Mouse (Mus musculus) hindbrain, embryonic 10.5 days (tissue): ENCODE data around the gene Dhx30. TPM values are rescaled to one million over a fixed set of nuclear protein-coding genes. Genes with fewer than 3 reads are reported as not detected.

Source experiments
- polyA plus RNA-seq: library from polyadenylated mRNA; unstranded; fragments of >200 nt; fragmentation: Nextera tagmentation; extraction: Ambion mirVana; gene quantifications from 2 replicates; pipeline ENCODE4 v1.2.1, GENCODE M21; 2016

Dhx30 gene
- polyA plus RNA-seq, 1 experiment from 2014 or later: 194 TPM

Other genes starting within 250 kb of the Dhx30 start
- 36.6 and 40.6 TPM in 2 replicates for gene Cdc25a, start 242.3 kb downstream of the Dhx30 start, polyA plus RNA-seq
- 71.6 and 96.3 TPM in 2 replicates for gene Map4, start 186.4 kb downstream of the Dhx30 start, polyA plus RNA-seq
- 180 and 201 TPM in 2 replicates for gene Smarcc1, start 122 bp downstream of the Dhx30 start, polyA plus RNA-seq
- 7.0 and 15.1 TPM in 2 replicates for gene Cspg5, start 126.0 kb upstream of the Dhx30 start, polyA plus RNA-seq
- 45.6 TPM in 2 replicates for gene Elp6, start 187.3 kb upstream of the Dhx30 start, polyA plus RNA-seq
- 38.5 and 40.3 TPM in 2 replicates for gene Scap, start 215.5 kb upstream of the Dhx30 start, polyA plus RNA-seq